Mouse (Mus musculus): ENCODE results near the gene Prdx1. TPM values are rescaled to one million over a fixed set of nuclear protein-coding genes. Genes with fewer than 3 reads are reported as not detected.

Prdx1 gene
- total and polyA plus RNA-seq, 2 experiments from 2014 or later: 207 to 546 TPM

GRCm38 (mm10) chr4:116698693-116699342 lies 13.5 kb downstream of the Prdx1 start:
- Histone ChIP-seq H3K4me3 (ENCODE audit: low read depth, low read length) (no peak overlapping the region), H3K9me3 (ENCODE audit: low read length) (no peaks in the 10 kb centered on the region), H3K4me2 (ENCODE audit: low read depth, low read length, poor library complexity, severe bottlenecking) (no peak overlapping the region), H3K27ac (ENCODE audit: low read depth, low read length) (no peak overlapping the region), H3K4me1 (ENCODE audit: insufficient read depth, low read length) (no peaks in the 10 kb centered on the region), H3K27me3 (ENCODE audit: insufficient read depth, low read length) (no peaks in the 10 kb centered on the region), H3K36me3 (ENCODE audit: insufficient read depth, low read length) (peaks cover 17% of the 10 kb centered on the region; the same call in 1 of the 2 replicates), H3K9ac (replicated peaks; ENCODE audit: low read length, poor library complexity, severe bottlenecking) (no peak overlapping the region)
- no peak for TF ChIP-seq CTCF (IDR thresholded peaks at IDR 0.05)
- WGBS: 85% methylated on average over 2 of the region's 2 CpGs
- DNase-seq (ENCODE audit: low spot score) (no peak), ATAC-seq (ENCODE audit: low FRiP score) (no peak)

- Histone ChIP-seq H3K4me1 (ENCODE audit: insufficient read depth, low read length) (no peaks in the 10 kb centered on the region), H3K36me3 (ENCODE audit: insufficient read depth, low read length) (0 out of 2 replicates have a peak, but pooled peaks cover 9% of the 10 kb centered on the region), H3K9ac (replicated peaks; ENCODE audit: low read length, poor library complexity, severe bottlenecking) (no peak overlapping the region), H3K4me2 (ENCODE audit: low read depth, low read length, poor library complexity, severe bottlenecking) (no peak overlapping the region), H3K4me3 (ENCODE audit: low read depth, low read length) (no peak overlapping the region), H3K27ac (ENCODE audit: low read depth, low read length) (no peak overlapping the region), H3K27me3 (ENCODE audit: insufficient read depth, low read length) (no peaks in the 10 kb centered on the region), H3K9me3 (ENCODE audit: low read length) (no peaks in the 10 kb centered on the region)
- WGBS: 86% methylated on average over 1 of the region's 1 CpGs
- no peak for TF ChIP-seq CTCF (IDR thresholded peaks at IDR 0.05)
- DNase-seq (ENCODE audit: low spot score) (no peak), ATAC-seq (ENCODE audit: low FRiP score) (no peak)
These were observed 15.6 kb downstream of the Prdx1 start for GRCm38 (mm10) chr4:116700964-116701363.

- H3K27me3 ChIP-seq (ENCODE audit: insufficient read depth, low read length): no peaks in the 10 kb centered on the region
- no peak overlapping the region for H3K27ac ChIP-seq (ENCODE audit: low read depth, low read length)
- no peaks in the 10 kb centered on the region for H3K36me3 ChIP-seq (ENCODE audit: insufficient read depth, low read length)
- no peaks in the 10 kb centered on the region for H3K9me3 ChIP-seq (ENCODE audit: low read length)
- 35% methylated on average over 6 of the region's 6 CpGs for WGBS
- H3K4me1 ChIP-seq (ENCODE audit: insufficient read depth, low read length): no peaks in the 10 kb centered on the region
- H3K4me3 ChIP-seq (ENCODE audit: low read depth, low read length): no peak overlapping the region
- DNase-seq (ENCODE audit: low spot score) (peak; percentile 51), ATAC-seq (ENCODE audit: low FRiP score) (no peak)
- no peak overlapping the region for H3K9ac ChIP-seq (replicated peaks; ENCODE audit: low read length, poor library complexity, severe bottlenecking)
- peak; percentile 81 for TF ChIP-seq CTCF (IDR thresholded peaks at IDR 0.05)
- H3K4me2 ChIP-seq (ENCODE audit: low read depth, low read length, poor library complexity, severe bottlenecking): no peak overlapping the region
These were observed 18.5 kb downstream of the Prdx1 start for GRCm38 (mm10) chr4:116703804-116704203.

GRCm38 (mm10) chr4:116707666-116708065 lies 22.3 kb downstream of the Prdx1 start:
- no peaks in the 10 kb centered on the region for H3K36me3 ChIP-seq (ENCODE audit: insufficient read depth, low read length)
- H3K9me3 ChIP-seq (ENCODE audit: low read length): no peaks in the 10 kb centered on the region
- H3K9ac ChIP-seq (replicated peaks; ENCODE audit: low read length, poor library complexity, severe bottlenecking): peak overlapping the region; percentile 42
- peak overlapping the region; percentile 53 for H3K27ac ChIP-seq (ENCODE audit: low read depth, low read length)
- H3K4me2 ChIP-seq (ENCODE audit: low read depth, low read length, poor library complexity, severe bottlenecking): peak overlapping the region; percentile 55
- TF ChIP-seq CTCF (IDR thresholded peaks at IDR 0.05): no peak
- 20% methylated on average over 9 of the region's 9 CpGs for WGBS
- peak; percentile 35 for DNase-seq (ENCODE audit: low spot score)
- peak overlapping the region; percentile 36 for H3K4me3 ChIP-seq (ENCODE audit: low read depth, low read length)
- peak; percentile 11 for ATAC-seq (ENCODE audit: low FRiP score)
- H3K27me3 ChIP-seq (ENCODE audit: insufficient read depth, low read length): no peaks in the 10 kb centered on the region
- H3K4me1 ChIP-seq (ENCODE audit: insufficient read depth, low read length): no peaks in the 10 kb centered on the region

- Histone ChIP-seq H3K4me3 (ENCODE audit: low read depth, low read length) (peak within 1 kb of the TSS; percentile 36), H3K36me3 (ENCODE audit: insufficient read depth, low read length) (no peaks in the 10 kb centered on the region), H3K9ac (replicated peaks; ENCODE audit: low read length, poor library complexity, severe bottlenecking) (peak within 1 kb of the TSS; percentile 46), H3K27me3 (ENCODE audit: insufficient read depth, low read length) (no peaks in the 10 kb centered on the region), H3K9me3 (ENCODE audit: low read length) (no peaks in the 10 kb centered on the region), H3K27ac (ENCODE audit: low read depth, low read length) (peak within 1 kb of the TSS; percentile 53), H3K4me1 (ENCODE audit: insufficient read depth, low read length) (no peaks in the 10 kb centered on the region), H3K4me2 (ENCODE audit: low read depth, low read length, poor library complexity, severe bottlenecking) (peak within 1 kb of the TSS; percentile 78)
- 0% methylated on average over 29 of the region's 29 CpGs for WGBS
- peak; percentile 59 for TF ChIP-seq CTCF (IDR thresholded peaks at IDR 0.05)
- ATAC-seq (ENCODE audit: low FRiP score) (peak; percentile 97), DNase-seq (ENCODE audit: low spot score) (peak; percentile 99)
These were observed 22.9 kb downstream of the Prdx1 start, which contains the start of the genes Mmachc and Ccdc163 for GRCm38 (mm10) chr4:116708201-116708764. TSS of gene Mmachc (minus strand) at chr4:116708406. TSS of gene Ccdc163 (plus strand) at chr4:116708509.

- H3K27me3 ChIP-seq (ENCODE audit: insufficient read depth, low read length): no peaks in the 10 kb centered on the region
- no peaks in the 10 kb centered on the region for H3K4me1 ChIP-seq (ENCODE audit: insufficient read depth, low read length)
- peak; percentile 24 for ATAC-seq (ENCODE audit: low FRiP score)
- peak overlapping the region; percentile 46 for H3K9ac ChIP-seq (replicated peaks; ENCODE audit: low read length, poor library complexity, severe bottlenecking)
- H3K36me3 ChIP-seq (ENCODE audit: insufficient read depth, low read length): no peaks in the 10 kb centered on the region
- H3K9me3 ChIP-seq (ENCODE audit: low read length): no peaks in the 10 kb centered on the region
- no peak overlapping the region for H3K27ac ChIP-seq (ENCODE audit: low read depth, low read length)
- no peak for DNase-seq (ENCODE audit: low spot score)
- H3K4me2 ChIP-seq (ENCODE audit: low read depth, low read length, poor library complexity, severe bottlenecking): peak overlapping the region; percentile 78
- peak overlapping the region; percentile 36 for H3K4me3 ChIP-seq (ENCODE audit: low read depth, low read length)
- TF ChIP-seq CTCF (IDR thresholded peaks at IDR 0.05): no peak
- WGBS: 6% methylated on average over 9 of the region's 9 CpGs
These were observed 23.5 kb downstream of the Prdx1 start for GRCm38 (mm10) chr4:116708791-116709390.
